Mouse (Mus musculus) lung, embryonic 14.5 days (tissue): ENCODE results near the gene Ptprcap. TPM values are rescaled to one million over a fixed set of nuclear protein-coding genes. Genes with fewer than 3 reads are reported as not detected.

Experiments
- ATAC-seq: fragments of 200-750 bp; cut with Nextera tagmentation; 2 replicates; pipeline ENCODE4 v1.8.0; 2017; ENCODE audit warnings: mild to moderate bottlenecking, moderate TSS enrichment, moderate library complexity; ENCODE audit not compliant: insufficient read depth
- DNase-seq: peaks from one replicate; pipeline ENCODE4 v3.0.0-alpha.2; 2015
- H3K27ac ChIP-seq: fragments of 300-500 bp; sonication (generic); 2 replicates; pipeline ENCODE4 v1.5.1; 2014; ENCODE audit warnings: low read depth, mild to moderate bottlenecking, moderate library complexity
- H3K27me3 ChIP-seq: fragments of 300-500 bp; sonication (generic); 2 replicates; pipeline ENCODE4 v1.6.1; 2014; ENCODE audit warnings: low read length, control low read depth; ENCODE audit not compliant: insufficient read depth
- H3K36me3 ChIP-seq: fragments of 300-500 bp; sonication (generic); 2 replicates; pipeline ENCODE4 v1.6.1; 2014; ENCODE audit warnings: control low read depth; ENCODE audit not compliant: insufficient read depth
- H3K4me1 ChIP-seq: fragments of 300-500 bp; sonication (generic); 2 replicates; pipeline ENCODE4 v1.6.1; 2014; ENCODE audit warnings: antibody characterized with exemption, control low read depth; ENCODE audit not compliant: insufficient read depth
- H3K4me2 ChIP-seq: fragments of 300-500 bp; sonication (generic); 2 replicates; pipeline ENCODE4 v1.6.1; 2014; ENCODE audit warnings: mild to moderate bottlenecking
- H3K4me3 ChIP-seq: fragments of 300-500 bp; sonication (generic); 2 replicates; pipeline ENCODE4 v1.5.1; 2014; ENCODE audit warnings: low read depth, low read length
- H3K9ac ChIP-seq: fragments of 300-500 bp; sonication (generic); 2 replicates; pipeline ENCODE4 v1.6.1; 2014
- H3K9me3 ChIP-seq: fragments of 300-500 bp; sonication (generic); 2 replicates; pipeline ENCODE4 v1.6.1; 2016; ENCODE audit warnings: low read depth, low read length, control low read depth
- CTCF ChIP-seq: IDR thresholded peaks from 2 replicates; pipeline ENCODE4 v1.5.1; 2016; ENCODE audit warnings: antibody characterized with exemption, low read depth
- WGBS: fragments of 180-500 bp; shearing (Covaris S2); extraction: QIAGEN DNeasy Blood & Tissue Kit; methylation state at CpG from one replicate; pipeline ENCODE4 v1.1.7; 2014; 5-methylcytosine and 5-hydroxymethylcytosine counted together
- polyA plus RNA-seq: library from polyadenylated mRNA; unstranded; fragments of >200 nt; fragmentation: Nextera tagmentation; extraction: Ambion mirVana; gene quantifications from 2 replicates; pipeline ENCODE4 v1.2.1, GENCODE M21; 2014

Ptprcap gene
- polyA plus RNA-seq, 1 experiment from 2014 or later, result 1.1 TPM

GRCm38 (mm10) chr19:4196548-4196947 is 43.1 kb downstream of the Ptprcap start:
- TF ChIP-seq CTCF, result no peak
- 44% methylated on average over 5 of the region's 5 CpGs for WGBS
- Histone ChIP-seq H3K9me3 (no peaks in the 10 kb centered on the region), H3K4me2 (no peak overlapping the region), H3K27ac (no peak overlapping the region), H3K27me3 (no peaks in the 10 kb centered on the region), H3K4me3 (no peak overlapping the region), H3K4me1 (peaks cover 15% of the 10 kb centered on the region), H3K9ac (no peak overlapping the region), H3K36me3 (peaks cover 68% of the 10 kb centered on the region)
- ATAC-seq (no peak), DNase-seq (peak; percentile 15)

- DNase-seq (no peak), ATAC-seq (no peak)
- H3K36me3 ChIP-seq, result peaks cover 68% of the 10 kb centered on the region
- peaks cover 16% of the 10 kb centered on the region for H3K4me1 ChIP-seq
- no peak overlapping the region for H3K9ac ChIP-seq
- no peak for TF ChIP-seq CTCF
- H3K4me3 ChIP-seq, result no peak overlapping the region
- no peaks in the 10 kb centered on the region for H3K27me3 ChIP-seq
- H3K4me2 ChIP-seq, result no peak overlapping the region
- no peak overlapping the region for H3K27ac ChIP-seq
- H3K9me3 ChIP-seq, result no peaks in the 10 kb centered on the region
- WGBS, result 55% methylated on average over 3 of the region's 3 CpGs
Measured at GRCm38 (mm10) chr19:4197180-4197579, 43.8 kb downstream of the Ptprcap start.

- WGBS, result under 1% methylated on average over 34 of the region's 34 CpGs
Measured at GRCm38 (mm10) chr19:4201291-4201909, 48.0 kb downstream of the Ptprcap start, which contains the start of gene Rad9a. Gene Rad9a (minus strand): TSS chr19:4201662.

GRCm38 (mm10) chr19:4202149-4202548 is 48.7 kb downstream of the Ptprcap start:
- Histone ChIP-seq H3K4me1 (peaks cover 12% of the 10 kb centered on the region), H3K9ac (peak overlapping the region; percentile 89), H3K4me3 (peak overlapping the region; percentile 81), H3K27me3 (no peaks in the 10 kb centered on the region; the same call in 1 of the 2 replicates), H3K27ac (0 out of 2 replicates have a peak overlapping the region, but pooled peaks have one; percentile 42), H3K9me3 (no peaks in the 10 kb centered on the region), H3K36me3 (peaks cover 26% of the 10 kb centered on the region), H3K4me2 (peak overlapping the region; percentile 99)
- no peak for DNase-seq
- 0 out of 2 replicates have a peak, but pooled peaks have one; percentile 0 for ATAC-seq
- no peak for TF ChIP-seq CTCF
- 34% methylated on average over 7 of the region's 7 CpGs for WGBS

More at GRCm38 (mm10) chr19:4201291-4201909, 48.0 kb downstream of the Ptprcap start, which contains the start of gene Rad9a:
- Histone ChIP-seq H3K9ac (peak within 1 kb of the TSS; percentile 89), H3K27ac (peak within 1 kb of the TSS; percentile 61), H3K4me1 (peaks cover 12% of the 10 kb centered on the region), H3K9me3 (no peaks in the 10 kb centered on the region), H3K4me2 (peak within 1 kb of the TSS; percentile 99), H3K4me3 (peak within 1 kb of the TSS; percentile 81), H3K27me3 (no peaks in the 10 kb centered on the region), H3K36me3 (peaks cover 33% of the 10 kb centered on the region)
- no peak for TF ChIP-seq CTCF
- ATAC-seq (peak; percentile 87), DNase-seq (peak; percentile 99)

GRCm38 (mm10) chr19:4203148-4203547 is 49.7 kb downstream of the Ptprcap start:
- Histone ChIP-seq H3K27me3 (no peaks in the 10 kb centered on the region; the same call in 1 of the 2 replicates), H3K4me2 (no peak overlapping the region; the same call in 1 of the 2 replicates)

GRCm38 (mm10) chr19:4203604-4204326 is 50.4 kb downstream of the Ptprcap start:
- WGBS, result 50% methylated on average over 13 of the region's 13 CpGs
- Histone ChIP-seq H3K9ac (no peak overlapping the region), H3K4me3 (no peak overlapping the region), H3K27ac (no peak overlapping the region), H3K27me3 (no peaks in the 10 kb centered on the region; the same call in 1 of the 2 replicates), H3K9me3 (no peaks in the 10 kb centered on the region), H3K4me1 (peaks cover 12% of the 10 kb centered on the region), H3K36me3 (peaks cover 15% of the 10 kb centered on the region; the same call in 1 of the 2 replicates), H3K4me2 (no peak overlapping the region)
- no peak for TF ChIP-seq CTCF
- ATAC-seq (no peak), DNase-seq (peak; percentile 14)

More at GRCm38 (mm10) chr19:4203148-4203547, 49.7 kb downstream of the Ptprcap start:
- peaks cover 21% of the 10 kb centered on the region; the same call in 1 of the 2 replicates for H3K36me3 ChIP-seq
- no peak overlapping the region for H3K4me3 ChIP-seq
- no peak for ATAC-seq
- TF ChIP-seq CTCF, result no peak
- H3K9ac ChIP-seq, result no peak overlapping the region
- 59% methylated on average over 3 of the region's 3 CpGs for WGBS
- H3K27ac ChIP-seq, result no peak overlapping the region
- peaks cover 12% of the 10 kb centered on the region for H3K4me1 ChIP-seq
- DNase-seq, result no peak
- H3K9me3 ChIP-seq, result no peaks in the 10 kb centered on the region

- Histone ChIP-seq H3K36me3 (peaks cover 6% of the 10 kb centered on the region; the same call in 1 of the 2 replicates), H3K4me2 (no peak overlapping the region), H3K4me1 (peaks cover 12% of the 10 kb centered on the region), H3K27ac (no peak overlapping the region), H3K4me3 (no peak overlapping the region), H3K27me3 (no peaks in the 10 kb centered on the region; the same call in 1 of the 2 replicates), H3K9me3 (no peaks in the 10 kb centered on the region), H3K9ac (no peak overlapping the region)
- no peak for TF ChIP-seq CTCF
- 57% methylated on average over 4 of the region's 4 CpGs for WGBS
- DNase-seq, result no peak
- no peak for ATAC-seq
Measured at GRCm38 (mm10) chr19:4204889-4205288, 51.5 kb downstream of the Ptprcap start.

Other genes starting within 250 kb of the Ptprcap start
- 31.7 and 36.0 TPM in 2 replicates for gene Tcirg1, start 246.5 kb upstream of the Ptprcap start, polyA plus RNA-seq
- 326 and 335 TPM in 2 replicates for gene Ndufs8, start 240.8 kb upstream of the Ptprcap start, polyA plus RNA-seq
- gene Aldh3b1, start 223.8 kb upstream of the Ptprcap start, polyA plus RNA-seq, result 3.0 and 3.6 TPM in 2 replicates
- 13.3 and 14.8 TPM in 2 replicates for gene Unc93b1, start 218.4 kb upstream of the Ptprcap start, polyA plus RNA-seq
- not detected in 2 replicates for gene Aldh3b3, start 195.0 kb upstream of the Ptprcap start, polyA plus RNA-seq
- 0.62 and 1.0 TPM in 2 replicates for gene Aldh3b2, start 181.3 kb upstream of the Ptprcap start, polyA plus RNA-seq
- gene Acy3, start 167.0 kb upstream of the Ptprcap start, polyA plus RNA-seq, result 7.2 and 8.0 TPM in 2 replicates
- gene Tbx10, start 160.9 kb upstream of the Ptprcap start, polyA plus RNA-seq, result not detected in 2 replicates
- gene Nudt8, start 153.0 kb upstream of the Ptprcap start, polyA plus RNA-seq, result 24.4 and 25.3 TPM in 2 replicates
- gene Gm49405, start 153.0 kb upstream of the Ptprcap start, polyA plus RNA-seq, result 1.8 and 2.3 TPM in 2 replicates
- 2.2 and 3.0 TPM in 2 replicates for gene Doc2g, start 150.3 kb upstream of the Ptprcap start, polyA plus RNA-seq
- gene Ndufv1, start 140.8 kb upstream of the Ptprcap start, polyA plus RNA-seq, result 193 and 198 TPM in 2 replicates
- 424 and 468 TPM in 2 replicates for gene Gstp1, start 115.6 kb upstream of the Ptprcap start, polyA plus RNA-seq
- 2.9 and 3.4 TPM in 2 replicates for gene Gstp2, start 107.6 kb upstream of the Ptprcap start, polyA plus RNA-seq
- not detected in 2 replicates for gene Gstp3, start 94.0 kb upstream of the Ptprcap start, polyA plus RNA-seq
- gene Cabp2, start 72.0 kb upstream of the Ptprcap start, polyA plus RNA-seq, result not detected in 2 replicates
- gene Cdk2ap2, start 56.4 kb upstream of the Ptprcap start, polyA plus RNA-seq, result 76.6 and 76.8 TPM in 2 replicates
- gene Pitpnm1, start 53.6 kb upstream of the Ptprcap start, polyA plus RNA-seq, result 5.5 and 7.3 TPM in 2 replicates
- gene Aip, start 27.7 kb upstream of the Ptprcap start, polyA plus RNA-seq, result 93.5 and 94.5 TPM in 2 replicates
- gene Gpr152, start 13.8 kb upstream of the Ptprcap start, polyA plus RNA-seq, result not detected in 2 replicates
- gene Cabp4, start 9.6 kb upstream of the Ptprcap start, polyA plus RNA-seq, result 0.09 TPM in 1 of 2 replicates, not detected in the other
- 134 and 148 TPM in 2 replicates for gene Coro1b, start 5.0 kb upstream of the Ptprcap start, polyA plus RNA-seq
- gene Rps6kb2, start 9.8 kb downstream of the Ptprcap start, polyA plus RNA-seq, result 37.9 and 43.2 TPM in 2 replicates
- 1.7 and 2.5 TPM in 2 replicates for gene Carns1, start 21.9 kb downstream of the Ptprcap start, polyA plus RNA-seq
- gene Tbc1d10c, start 37.7 kb downstream of the Ptprcap start, polyA plus RNA-seq, result 1.8 and 2.4 TPM in 2 replicates
- 960 and 994 TPM in 2 replicates for gene Ppp1ca, start 38.5 kb downstream of the Ptprcap start, polyA plus RNA-seq
- gene Rad9a, start 48.1 kb downstream of the Ptprcap start, polyA plus RNA-seq, result 42.1 and 47.4 TPM in 2 replicates
- gene Clcf1, start 60.6 kb downstream of the Ptprcap start, polyA plus RNA-seq, result 4.4 and 5.0 TPM in 2 replicates
- gene AC109138.7, start 60.8 kb downstream of the Ptprcap start, polyA plus RNA-seq, result not detected in 2 replicates
- 22.6 and 22.8 TPM in 2 replicates for gene Pold4, start 78.3 kb downstream of the Ptprcap start, polyA plus RNA-seq
- gene Ssh3, start 115.6 kb downstream of the Ptprcap start, polyA plus RNA-seq, result 10.6 and 11.1 TPM in 2 replicates
- gene Ankrd13d, start 129.5 kb downstream of the Ptprcap start, polyA plus RNA-seq, result 2.4 and 2.8 TPM in 2 replicates
- 19.4 and 23.0 TPM in 2 replicates for gene Grk2, start 152.6 kb downstream of the Ptprcap start, polyA plus RNA-seq
- gene Kdm2a, start 244.7 kb downstream of the Ptprcap start, polyA plus RNA-seq, result 56.2 and 63.1 TPM in 2 replicates